Mouse (Mus musculus): ENCODE data around the gene Ttc30a2. TPM values are rescaled to one million over a fixed set of nuclear protein-coding genes. Genes with fewer than 3 reads are reported as not detected.
A peak's percentile ranks its signal among the peaks of the same experiment; 100 is the strongest.
"Not testable (repeated sequence)": the region's sequence is repeated elsewhere in the genome, so short reads cannot be mapped to it uniquely, and the experiment has no call there.

Gene Ttc30a2
- polyA plus RNA-seq, 1 experiment from 2014 or later, result 0.36 TPM

DNA sequence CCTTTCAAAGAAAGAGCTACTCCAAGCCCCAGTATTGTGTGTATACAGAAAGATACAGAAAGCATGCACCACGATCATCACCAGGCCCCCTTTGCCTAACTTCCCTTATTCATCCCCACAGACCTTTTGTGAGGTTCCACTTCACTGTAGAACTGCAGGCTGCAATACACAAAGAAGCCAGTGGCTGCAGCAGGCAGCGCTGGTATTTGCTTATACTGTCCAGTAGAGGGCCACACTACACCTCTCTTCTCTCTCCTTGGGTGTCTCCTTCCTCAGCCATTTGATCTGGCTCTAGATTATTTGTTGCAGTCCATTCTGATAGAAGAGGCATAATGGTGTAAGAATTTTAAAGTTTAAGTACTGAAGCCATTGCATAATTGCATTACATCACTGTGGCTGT lies 7.2 kb upstream of the Ttc30a2 start:
- Histone ChIP-seq H3K27me3 (replicated peaks; ENCODE audit: control insufficient read depth, insufficient read depth, low read length) (no peaks in the 10 kb centered on the region), H3K4me1 (replicated peaks; ENCODE audit: control insufficient read depth, insufficient read depth, low read length) (no peaks in the 10 kb centered on the region), H3K9me3 (ENCODE audit: control insufficient read depth, low read length) (no peaks in the 10 kb centered on the region), H3K4me3 (ENCODE audit: low read depth, low read length) (no peak overlapping the region), H3K36me3 (ENCODE audit: control insufficient read depth, insufficient read depth, low read length) (no peaks in the 10 kb centered on the region), H3K4me2 (no peak overlapping the region), H3K9ac (ENCODE audit: low read depth, low read length) (no peak overlapping the region), H3K27ac (ENCODE audit: low read depth, low read length) (no peak overlapping the region)
- ATAC-seq (replicated peaks; ENCODE audit: low FRiP score), result 0 out of 2 replicates have a peak, but pooled peaks have one; percentile 44
- DNase-seq (ENCODE audit: low spot score), result no peak
- 4% methylated on average over 2 of the region's 2 CpGs for WGBS

DNA sequence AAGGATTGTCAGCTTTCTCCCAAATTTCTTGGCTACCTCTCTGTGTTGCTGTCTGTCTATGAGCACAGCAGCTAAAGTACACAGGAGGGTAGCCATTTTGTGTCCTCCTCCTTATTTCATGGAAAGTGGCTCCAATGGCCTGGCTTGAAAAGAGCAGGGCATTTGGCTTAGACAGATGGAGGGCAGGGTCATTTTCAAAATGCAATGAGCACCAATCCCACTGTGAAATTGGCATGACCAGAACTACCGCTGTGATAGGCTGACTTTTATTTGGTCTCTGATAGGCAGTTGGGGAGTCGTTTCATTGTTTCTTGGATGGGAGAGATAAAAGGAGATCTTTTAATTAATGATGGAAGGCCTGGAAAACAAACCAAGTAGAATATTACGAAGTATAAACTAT lies 5.9 kb upstream of the Ttc30a2 start:
- Histone ChIP-seq H3K27me3 (replicated peaks; ENCODE audit: control insufficient read depth, insufficient read depth, low read length) (no peaks in the 10 kb centered on the region), H3K4me2 (no peak overlapping the region), H3K9ac (ENCODE audit: low read depth, low read length) (no peak overlapping the region), H3K27ac (ENCODE audit: low read depth, low read length) (no peak overlapping the region), H3K4me1 (replicated peaks; ENCODE audit: control insufficient read depth, insufficient read depth, low read length) (no peaks in the 10 kb centered on the region), H3K9me3 (ENCODE audit: control insufficient read depth, low read length) (no peaks in the 10 kb centered on the region), H3K4me3 (ENCODE audit: low read depth, low read length) (no peak overlapping the region), H3K36me3 (ENCODE audit: control insufficient read depth, insufficient read depth, low read length) (no peaks in the 10 kb centered on the region)
- DNase-seq (ENCODE audit: low spot score) (no peak), ATAC-seq (replicated peaks; ENCODE audit: low FRiP score) (no peak)
- 81% methylated on average over 3 of the region's 3 CpGs for WGBS

DNA sequence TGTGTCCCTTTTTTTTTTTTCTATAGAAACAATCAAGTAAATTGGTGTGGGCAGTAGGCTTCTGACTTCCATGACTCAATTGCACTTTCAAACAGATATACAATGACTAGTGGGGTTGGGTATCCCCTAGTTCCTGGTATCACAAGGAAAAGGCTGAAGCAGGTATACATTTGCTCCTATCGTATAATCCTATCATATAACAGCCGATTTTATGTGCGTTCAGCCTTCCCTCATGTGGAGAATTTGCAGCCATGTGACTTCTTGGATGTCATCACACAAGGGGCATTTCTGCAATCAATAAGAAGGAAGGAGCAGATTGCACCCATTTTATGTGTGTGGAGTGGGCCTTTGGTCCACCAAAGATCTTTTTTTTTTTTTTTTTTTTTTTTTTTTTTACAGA lies 5.1 kb upstream of the Ttc30a2 start:
- ATAC-seq (replicated peaks; ENCODE audit: low FRiP score) (no peak), DNase-seq (ENCODE audit: low spot score) (no peak)
- Histone ChIP-seq H3K27ac (ENCODE audit: low read depth, low read length) (no peak overlapping the region), H3K9ac (ENCODE audit: low read depth, low read length) (no peak overlapping the region), H3K27me3 (replicated peaks; ENCODE audit: control insufficient read depth, insufficient read depth, low read length) (no peaks in the 10 kb centered on the region), H3K9me3 (ENCODE audit: control insufficient read depth, low read length) (no peaks in the 10 kb centered on the region), H3K36me3 (ENCODE audit: control insufficient read depth, insufficient read depth, low read length) (no peaks in the 10 kb centered on the region), H3K4me1 (replicated peaks; ENCODE audit: control insufficient read depth, insufficient read depth, low read length) (no peaks in the 10 kb centered on the region), H3K4me2 (no peak overlapping the region), H3K4me3 (ENCODE audit: low read depth, low read length) (no peak overlapping the region)
- 89% methylated on average over 3 of the region's 3 CpGs for WGBS

DNA sequence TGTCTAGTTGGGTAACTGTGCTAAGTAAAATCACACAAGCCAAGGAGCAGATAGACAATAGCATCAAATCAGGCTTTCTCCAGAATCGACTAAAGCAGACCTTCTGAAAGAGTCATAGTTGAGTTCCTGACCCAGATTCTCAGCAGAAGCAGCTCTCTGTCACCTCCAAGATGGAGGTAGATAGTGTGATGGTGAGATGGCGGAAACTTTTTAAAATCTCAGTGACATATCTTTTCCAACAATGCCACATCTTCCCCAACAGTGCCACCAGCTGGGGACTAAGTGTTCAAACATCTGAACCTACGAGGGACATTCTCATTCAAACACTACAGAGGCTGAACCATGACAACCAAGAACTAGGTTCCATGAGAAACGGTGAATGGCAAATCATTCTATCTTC lies 4.7 kb upstream of the Ttc30a2 start:
- 88% methylated on average over 4 of the region's 4 CpGs for WGBS
- Histone ChIP-seq H3K4me1 (replicated peaks; ENCODE audit: control insufficient read depth, insufficient read depth, low read length) (no peaks in the 10 kb centered on the region), H3K9ac (ENCODE audit: low read depth, low read length) (no peak overlapping the region), H3K27me3 (replicated peaks; ENCODE audit: control insufficient read depth, insufficient read depth, low read length) (no peaks in the 10 kb centered on the region), H3K27ac (ENCODE audit: low read depth, low read length) (no peak overlapping the region), H3K4me3 (ENCODE audit: low read depth, low read length) (no peak overlapping the region), H3K9me3 (ENCODE audit: control insufficient read depth, low read length) (no peaks in the 10 kb centered on the region), H3K36me3 (ENCODE audit: control insufficient read depth, insufficient read depth, low read length) (no peaks in the 10 kb centered on the region), H3K4me2 (no peak overlapping the region)
- DNase-seq (ENCODE audit: low spot score), result no peak
- no peak for ATAC-seq (replicated peaks; ENCODE audit: low FRiP score)

DNA sequence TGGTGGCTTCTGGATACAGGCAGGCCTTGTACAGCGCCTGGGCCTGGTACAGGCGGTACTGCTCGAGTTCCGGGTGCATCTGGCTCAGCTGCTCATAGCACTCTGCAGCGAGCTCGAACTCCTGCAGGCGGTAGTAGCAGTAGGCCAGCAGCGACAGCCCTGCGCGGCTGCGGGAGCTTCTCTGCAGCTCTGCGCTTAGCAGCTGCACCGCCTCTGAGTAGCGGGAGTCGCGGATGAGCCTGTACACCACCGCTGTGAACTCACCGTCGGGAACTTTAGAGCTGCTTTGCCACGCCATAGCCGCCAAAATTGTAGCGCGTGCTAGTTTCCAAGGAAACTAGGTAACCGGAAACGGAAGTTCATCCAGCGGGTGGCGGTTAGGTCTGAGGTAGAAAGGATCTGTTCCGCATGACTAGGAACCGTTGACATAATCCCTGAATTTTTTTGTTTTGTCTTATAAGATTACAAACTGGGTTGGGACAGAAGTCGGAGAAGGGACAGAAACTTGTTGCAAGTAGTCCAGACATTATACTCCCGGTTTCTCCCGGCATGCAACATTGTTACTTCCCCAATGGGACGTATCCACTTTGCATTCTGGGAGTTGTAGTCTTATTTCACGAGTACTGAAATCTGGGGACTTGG lies 3.6 kb upstream of the Ttc30a2 start, which contains the start of gene Ttc30a1:
TSS of gene Ttc30a1 (minus strand) at position 528 of the 642 bp plus-strand sequence.
- H3K9me3 ChIP-seq (ENCODE audit: control insufficient read depth, low read length); H3K36me3 ChIP-seq (ENCODE audit: control insufficient read depth, insufficient read depth, low read length); H3K27ac ChIP-seq (ENCODE audit: low read depth, low read length); H3K27me3 ChIP-seq (replicated peaks; ENCODE audit: control insufficient read depth, insufficient read depth, low read length); H3K4me1 ChIP-seq (replicated peaks; ENCODE audit: control insufficient read depth, insufficient read depth, low read length): not testable (repeated sequence)
- peak within 1 kb of the TSS; percentile 46; the same call in 1 of the 2 replicates for H3K9ac ChIP-seq (ENCODE audit: low read depth, low read length)
- H3K4me2 ChIP-seq, result peak within 1 kb of the TSS; percentile 73
- DNase-seq (ENCODE audit: low spot score), result peak; percentile 80
- ATAC-seq (replicated peaks; ENCODE audit: low FRiP score), result peak; percentile 77
- WGBS, result 2% methylated on average over 28 of the region's 34 CpGs
- H3K4me3 ChIP-seq (ENCODE audit: low read depth, low read length), result peak within 1 kb of the TSS; percentile 45

DNA sequence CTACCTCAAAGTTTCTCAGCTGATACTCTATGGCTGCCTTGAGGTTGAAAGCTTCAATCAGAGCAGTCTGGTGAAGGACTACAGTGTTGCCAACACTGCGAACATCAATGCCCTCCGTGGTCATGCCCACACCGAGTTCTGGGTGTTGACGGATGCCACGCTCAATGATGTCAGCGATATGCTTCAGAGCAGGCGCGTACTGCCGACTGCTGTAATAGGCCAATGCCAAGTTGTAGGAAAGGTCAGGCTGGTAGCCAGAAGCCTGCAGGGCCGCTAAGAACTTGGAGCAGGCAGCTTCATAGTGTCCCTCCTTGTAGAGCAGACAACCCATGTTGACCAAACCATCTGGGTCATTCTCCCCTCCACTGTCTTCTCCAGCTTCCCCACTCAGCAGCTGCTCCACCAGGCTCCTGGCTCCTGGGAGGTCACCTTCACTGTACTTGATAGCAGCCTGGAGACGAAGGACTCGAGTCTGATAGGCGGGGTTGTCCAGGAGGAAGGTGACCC lies 3.0 kb upstream of the Ttc30a2 start:
- WGBS, result 92% methylated on average over 13 of the region's 13 CpGs
- not testable (repeated sequence) for DNase-seq (ENCODE audit: low spot score); H3K27ac ChIP-seq (ENCODE audit: low read depth, low read length); H3K27me3 ChIP-seq (replicated peaks; ENCODE audit: control insufficient read depth, insufficient read depth, low read length); H3K36me3 ChIP-seq (ENCODE audit: control insufficient read depth, insufficient read depth, low read length); H3K9me3 ChIP-seq (ENCODE audit: control insufficient read depth, low read length); H3K4me1 ChIP-seq (replicated peaks; ENCODE audit: control insufficient read depth, insufficient read depth, low read length); H3K9ac ChIP-seq (ENCODE audit: low read depth, low read length)
- Histone ChIP-seq H3K4me2 (peak overlapping the region; percentile 73), H3K4me3 (ENCODE audit: low read depth, low read length) (peak overlapping the region; percentile 45)
- ATAC-seq (replicated peaks; ENCODE audit: low FRiP score), result 0 out of 2 replicates have a peak, but pooled peaks have one; percentile 8

DNA sequence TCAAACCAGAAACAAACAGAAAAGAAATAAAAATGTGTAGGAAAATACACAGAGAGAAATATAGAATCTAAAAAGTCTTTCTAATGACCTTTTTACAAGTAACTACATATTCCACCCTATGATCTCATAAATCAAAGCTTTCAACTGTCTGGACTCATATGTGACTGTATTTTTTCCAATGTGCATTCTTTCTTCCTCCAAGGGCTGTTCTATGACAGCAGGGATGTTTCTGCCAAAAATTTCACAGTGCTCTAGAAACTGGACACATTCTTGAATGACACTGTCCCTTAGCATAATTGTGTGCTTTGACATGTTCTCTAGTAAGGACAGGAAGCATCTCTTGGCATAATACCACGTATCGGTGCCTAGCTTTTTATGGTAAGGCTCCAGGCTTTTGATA lies 1.9 kb downstream of the Ttc30a2 start:
- H3K27me3 ChIP-seq (replicated peaks; ENCODE audit: control insufficient read depth, insufficient read depth, low read length); DNase-seq (ENCODE audit: low spot score); H3K4me1 ChIP-seq (replicated peaks; ENCODE audit: control insufficient read depth, insufficient read depth, low read length); ATAC-seq (replicated peaks; ENCODE audit: low FRiP score); H3K4me3 ChIP-seq (ENCODE audit: low read depth, low read length); H3K27ac ChIP-seq (ENCODE audit: low read depth, low read length); H3K9me3 ChIP-seq (ENCODE audit: control insufficient read depth, low read length); H3K9ac ChIP-seq (ENCODE audit: low read depth, low read length); H3K36me3 ChIP-seq (ENCODE audit: control insufficient read depth, insufficient read depth, low read length); H3K4me2 ChIP-seq: not testable (repeated sequence)
- WGBS, result 85% methylated on average over 2 of the region's 2 CpGs

DNA sequence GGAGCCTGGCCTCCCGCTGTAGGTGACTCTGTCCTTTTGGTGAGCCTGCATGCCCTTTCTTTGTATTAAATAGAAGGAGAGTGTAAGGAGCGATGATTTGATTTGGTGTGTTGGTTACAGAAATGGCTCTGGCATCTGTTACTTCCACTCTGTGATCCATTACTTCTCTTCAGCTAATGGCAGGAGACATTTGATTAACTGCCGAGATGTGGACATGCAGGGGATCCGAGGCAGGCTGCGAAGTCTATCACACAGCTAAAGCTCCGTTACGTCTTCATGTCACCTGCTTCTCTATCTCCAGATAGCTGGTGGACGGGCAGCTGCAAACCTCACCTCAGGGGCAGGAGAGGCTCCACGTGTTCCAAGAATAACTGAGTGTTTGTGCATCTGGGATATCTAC lies 3.8 kb downstream of the Ttc30a2 start:
- ATAC-seq (replicated peaks; ENCODE audit: low FRiP score), result no peak
- H3K4me2 ChIP-seq, result no peak overlapping the region

DNA sequence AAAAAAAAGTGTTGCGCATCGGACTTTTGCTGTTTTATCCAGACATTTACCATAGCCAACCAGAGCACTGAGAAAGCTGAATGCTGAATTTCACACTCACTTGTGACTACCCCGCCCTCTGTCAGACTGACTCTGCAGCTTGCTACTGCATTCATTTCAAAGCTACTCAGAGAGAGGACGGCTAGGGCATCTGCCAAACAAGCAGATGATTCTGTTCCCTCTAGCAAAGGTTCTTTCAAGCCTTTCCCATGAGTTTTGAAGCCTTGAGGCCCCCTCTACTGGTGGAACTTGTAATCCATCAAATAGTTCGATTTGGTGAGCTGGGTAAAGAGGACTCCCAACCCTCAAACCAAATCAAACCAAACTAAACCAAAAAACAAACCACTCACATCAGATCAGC lies 13.0 kb downstream of the Ttc30a2 start:
- Histone ChIP-seq H3K36me3 (ENCODE audit: control insufficient read depth, insufficient read depth, low read length) (no peaks in the 10 kb centered on the region), H3K4me1 (replicated peaks; ENCODE audit: control insufficient read depth, insufficient read depth, low read length) (peaks cover 8% of the 10 kb centered on the region), H3K27me3 (replicated peaks; ENCODE audit: control insufficient read depth, insufficient read depth, low read length) (0 out of 2 replicates have a peak, but pooled peaks cover 2% of the 10 kb centered on the region), H3K4me2 (peak overlapping the region; percentile 75), H3K9me3 (ENCODE audit: control insufficient read depth, low read length) (no peaks in the 10 kb centered on the region), H3K9ac (ENCODE audit: low read depth, low read length) (no peak overlapping the region), H3K27ac (ENCODE audit: low read depth, low read length) (no peak overlapping the region), H3K4me3 (ENCODE audit: low read depth, low read length) (peak overlapping the region; percentile 21)
- WGBS, result 15% methylated on average over 5 of the region's 5 CpGs
- ATAC-seq (replicated peaks; ENCODE audit: low FRiP score), result no peak
- no peak for DNase-seq (ENCODE audit: low spot score)

More for the DNA sequence above, 3.8 kb downstream of the Ttc30a2 start:
- 67% methylated on average over 9 of the region's 9 CpGs for WGBS
- no peak for DNase-seq (ENCODE audit: low spot score)
- Histone ChIP-seq H3K27me3 (replicated peaks; ENCODE audit: control insufficient read depth, insufficient read depth, low read length) (no peaks in the 10 kb centered on the region), H3K9ac (ENCODE audit: low read depth, low read length) (no peak overlapping the region), H3K9me3 (ENCODE audit: control insufficient read depth, low read length) (no peaks in the 10 kb centered on the region), H3K4me3 (ENCODE audit: low read depth, low read length) (no peak overlapping the region), H3K4me1 (replicated peaks; ENCODE audit: control insufficient read depth, insufficient read depth, low read length) (no peaks in the 10 kb centered on the region), H3K27ac (ENCODE audit: low read depth, low read length) (no peak overlapping the region), H3K36me3 (ENCODE audit: control insufficient read depth, insufficient read depth, low read length) (no peaks in the 10 kb centered on the region)
